Mouse (Mus musculus): Measurements from ENCODE around the gene Tcf7l2. TPM values are rescaled to one million over a fixed set of nuclear protein-coding genes. Genes with fewer than 3 reads are reported as not detected.

Tcf7l2 gene
- polyA plus RNA-seq, 1 experiment, result 10.9 TPM

- no peak for TF ChIP-seq GATA1 (IDR thresholded peaks at IDR 0.05; ENCODE audit: low read length)
Measured at GRCm38 (mm10) chr19:55928674-55929073, 187.1 kb downstream of the Tcf7l2 start.

- no peak for TF ChIP-seq GATA1 (IDR thresholded peaks at IDR 0.05; ENCODE audit: low read length)
Measured at GRCm38 (mm10) chr19:55931642-55932041, 190.0 kb downstream of the Tcf7l2 start.

- no peak for TF ChIP-seq GATA1 (IDR thresholded peaks at IDR 0.05; ENCODE audit: low read length)
Measured at GRCm38 (mm10) chr19:55933947-55934729, 192.5 kb downstream of the Tcf7l2 start.

GRCm38 (mm10) chr19:55934730-55935003, 193.0 kb downstream of the Tcf7l2 start:
- TF ChIP-seq GATA1 (IDR thresholded peaks at IDR 0.05; ENCODE audit: low read length), result no peak

- TF ChIP-seq GATA1 (IDR thresholded peaks at IDR 0.05; ENCODE audit: low read length), result no peak
Measured at GRCm38 (mm10) chr19:55937026-55937425, 195.4 kb downstream of the Tcf7l2 start.

- TF ChIP-seq GATA1 (IDR thresholded peaks at IDR 0.05; ENCODE audit: low read length), result peak; percentile 91
Measured at GRCm38 (mm10) chr19:55938254-55939046, 196.8 kb downstream of the Tcf7l2 start.

- no peak for TF ChIP-seq GATA1 (IDR thresholded peaks at IDR 0.05; ENCODE audit: low read length)
Measured at GRCm38 (mm10) chr19:55939090-55939489, 197.5 kb downstream of the Tcf7l2 start.

GRCm38 (mm10) chr19:55939719-55940118, 198.1 kb downstream of the Tcf7l2 start:
- TF ChIP-seq GATA1 (IDR thresholded peaks at IDR 0.05; ENCODE audit: low read length), result no peak

DNA sequence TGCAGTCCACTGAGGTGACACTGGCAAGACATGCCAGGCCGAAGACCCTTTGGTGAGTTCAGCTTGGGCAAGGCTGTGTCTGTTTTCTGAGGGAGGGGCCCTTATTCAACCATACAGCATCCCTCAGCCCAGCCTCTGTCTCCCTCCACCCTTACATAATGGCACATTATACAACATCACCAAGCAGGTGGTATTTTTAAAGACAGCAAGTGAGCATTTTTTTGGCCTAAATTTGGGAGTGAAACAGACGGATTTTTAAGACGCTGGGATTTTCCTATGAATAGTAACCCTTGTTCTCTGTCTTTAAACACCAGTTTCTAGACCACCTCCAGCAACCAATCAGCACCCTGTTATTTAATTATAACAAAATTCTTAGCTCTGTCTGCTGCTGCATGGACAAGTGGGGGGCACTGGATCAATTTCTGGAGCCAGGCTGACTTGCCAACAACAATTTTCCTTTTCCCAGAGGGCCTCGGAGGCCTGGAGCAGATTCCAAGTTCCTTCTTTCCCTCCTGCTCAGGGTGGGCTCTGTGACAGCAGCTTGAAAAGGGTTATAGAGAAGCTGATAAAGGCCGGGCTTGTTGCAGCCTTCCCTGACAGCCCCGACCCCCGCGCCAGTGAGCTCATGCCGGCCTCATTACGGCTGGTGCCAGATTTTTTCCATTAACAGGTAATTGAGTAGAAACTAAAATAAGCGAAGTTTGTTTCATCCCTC, 199.1 kb downstream of the Tcf7l2 start:
- TF ChIP-seq GATA1 (IDR thresholded peaks at IDR 0.05; ENCODE audit: low read length), result no peak

- TF ChIP-seq GATA1 (IDR thresholded peaks at IDR 0.05; ENCODE audit: low read length), result no peak
Measured at GRCm38 (mm10) chr19:55941253-55942125, 199.9 kb downstream of the Tcf7l2 start.

DNA sequence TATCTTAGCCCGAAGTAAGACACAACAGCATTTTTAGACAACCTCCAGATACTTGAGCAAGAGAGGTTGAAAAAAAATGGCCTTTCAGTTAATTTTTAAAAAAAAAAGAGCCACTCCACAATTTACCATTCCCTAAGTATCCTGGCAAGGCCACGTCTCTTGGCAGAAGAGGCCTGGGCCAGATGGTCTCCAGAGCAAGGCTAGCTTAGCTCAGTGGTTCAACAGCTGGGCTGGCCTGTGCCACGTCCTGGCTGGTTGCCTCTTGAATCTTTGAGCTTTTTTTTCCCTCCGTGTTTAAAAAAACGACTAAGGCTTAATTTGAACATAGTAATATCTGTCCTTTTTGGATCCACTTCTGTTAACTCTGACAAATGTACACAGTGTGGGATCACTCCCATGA, 209.8 kb downstream of the Tcf7l2 start:
- TF ChIP-seq GATA1 (IDR thresholded peaks at IDR 0.05; ENCODE audit: low read length), result no peak

- no peak for TF ChIP-seq GATA1 (IDR thresholded peaks at IDR 0.05; ENCODE audit: low read length)
Measured at GRCm38 (mm10) chr19:55953207-55953606, 211.6 kb downstream of the Tcf7l2 start.

- no peak for TF ChIP-seq GATA1 (IDR thresholded peaks at IDR 0.05; ENCODE audit: low read length)
Measured at GRCm38 (mm10) chr19:55955126-55955525, 213.5 kb downstream of the Tcf7l2 start.

DNA sequence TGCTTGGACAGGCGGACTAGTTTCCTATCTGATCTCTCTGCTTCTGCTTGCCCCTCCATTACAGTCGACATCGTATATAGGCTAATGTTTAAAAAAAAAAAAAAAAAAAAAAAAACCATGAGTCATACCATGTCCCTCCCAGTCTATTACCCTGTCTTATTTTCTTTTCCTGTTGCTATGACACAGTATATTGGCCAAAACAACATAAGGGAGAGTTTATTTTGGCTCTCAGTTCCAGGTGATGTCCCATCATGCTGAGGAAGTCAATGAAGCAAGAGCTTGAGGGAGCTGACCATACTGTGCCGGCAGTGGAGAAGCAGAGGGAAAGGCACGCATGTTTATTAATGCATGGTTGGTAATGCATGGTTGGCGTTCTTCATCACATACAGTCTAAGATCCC, 215.1 kb downstream of the Tcf7l2 start:
- TF ChIP-seq GATA1 (IDR thresholded peaks at IDR 0.05; ENCODE audit: low read length), result no peak

GRCm38 (mm10) chr19:55964421-55964820, 222.8 kb downstream of the Tcf7l2 start:
- TF ChIP-seq GATA1 (IDR thresholded peaks at IDR 0.05; ENCODE audit: low read length), result no peak

All from G1E-ER4 (cell line).